Mouse (Mus musculus): ENCODE results near the gene Pole.

Pole gene

GRCm38 (mm10) chr5:110285770-110286445 is at the start of gene Pole, which contains the start of gene Pxmp2:
Gene Pole, plus strand, starts transcription at chr5:110286306.
Gene Pxmp2, minus strand, starts transcription at chr5:110286186.
- DNase-seq (ENCODE audit: low read depth, low spot score) = peak; percentile 85

- DNase-seq (ENCODE audit: low read depth, low spot score) = no peak
Measured at GRCm38 (mm10) chr5:110244091-110244490, 42.0 kb upstream of the Pole start.

- no peak for DNase-seq (ENCODE audit: low read depth, low spot score)
Measured at GRCm38 (mm10) chr5:110266941-110267340, 19.2 kb upstream of the Pole start.

GRCm38 (mm10) chr5:110269141-110270101 is 16.7 kb upstream of the Pole start, which contains the start of gene Pgam5:
Gene Pgam5, minus strand, starts transcription at chr5:110269913.
- DNase-seq (ENCODE audit: low read depth, low spot score) = peak; percentile 82

GRCm38 (mm10) chr5:110270242-110270641 is 15.9 kb upstream of the Pole start:
- no peak for DNase-seq (ENCODE audit: low read depth, low spot score)

GRCm38 (mm10) chr5:110274147-110274546 is 12.0 kb upstream of the Pole start:
- DNase-seq (ENCODE audit: low read depth, low spot score) = no peak

GRCm38 (mm10) chr5:110274846-110275245 is 11.3 kb upstream of the Pole start:
- no peak for DNase-seq (ENCODE audit: low read depth, low spot score)

GRCm38 (mm10) chr5:110276391-110276790 is 9.7 kb upstream of the Pole start:
- no peak for DNase-seq (ENCODE audit: low read depth, low spot score)

- no peak for DNase-seq (ENCODE audit: low read depth, low spot score)
Measured at GRCm38 (mm10) chr5:110276910-110277309, 9.2 kb upstream of the Pole start.

GRCm38 (mm10) chr5:110281984-110282383 is 4.1 kb upstream of the Pole start:
- DNase-seq (ENCODE audit: low read depth, low spot score) = no peak

- DNase-seq (ENCODE audit: low read depth, low spot score) = peak; percentile 65
Measured at GRCm38 (mm10) chr5:110284536-110284935, 1.6 kb upstream of the Pole start.

GRCm38 (mm10) chr5:110285156-110285555 is 950 bp upstream of the Pole start:
- DNase-seq (ENCODE audit: low read depth, low spot score) = no peak

- no peak for DNase-seq (ENCODE audit: low read depth, low spot score)
Measured at GRCm38 (mm10) chr5:110286446-110287083, 459 bp downstream of the Pole start.

GRCm38 (mm10) chr5:110287084-110287475 is 974 bp downstream of the Pole start:
- no peak for DNase-seq (ENCODE audit: low read depth, low spot score)

GRCm38 (mm10) chr5:110291649-110292048 is 5.5 kb downstream of the Pole start:
- DNase-seq (ENCODE audit: low read depth, low spot score) = no peak

GRCm38 (mm10) chr5:110296637-110297036 is 10.5 kb downstream of the Pole start:
- no peak for DNase-seq (ENCODE audit: low read depth, low spot score)

GRCm38 (mm10) chr5:110300591-110300990 is 14.5 kb downstream of the Pole start:
- no peak for DNase-seq (ENCODE audit: low read depth, low spot score)

GRCm38 (mm10) chr5:110308861-110309260 is 22.8 kb downstream of the Pole start:
- DNase-seq (ENCODE audit: low read depth, low spot score) = no peak

GRCm38 (mm10) chr5:110313127-110313526 is 27.0 kb downstream of the Pole start:
- no peak for DNase-seq (ENCODE audit: low read depth, low spot score)

- no peak for DNase-seq (ENCODE audit: low read depth, low spot score)
Measured at GRCm38 (mm10) chr5:110330508-110330907, 44.4 kb downstream of the Pole start.

GRCm38 (mm10) chr5:110338792-110339191 is 52.7 kb downstream of the Pole start:
- DNase-seq (ENCODE audit: low read depth, low spot score) = no peak

Measured in c-Kit-negative CD71-positive TER-119-positive erythroid progenitor cells, embryonic 14.5 days (primary cell).